Mouse (Mus musculus) CH12.LX (cell line): ENCODE measurements around the gene Dgka.

Experiments used
- CTCF ChIP-seq, 2 experiments: IDR thresholded peaks in 1 of 2; conservative IDR thresholded peaks in 1 of 2; 2 replicates each; pipeline ENCODE4 v1.5.1; 2011 to 2012; ENCODE audit warnings: low read depth in 2 of 2, low read length in 2 of 2, improper control_type of control experiment in 1 of 2, inconsistent platforms in 1 of 2, mild to moderate bottlenecking in 1 of 2, moderate library complexity in 1 of 2
- TBP ChIP-seq: conservative IDR thresholded peaks from 2 replicates; pipeline ENCODE4 v1.6.1; 2011; ENCODE audit warnings: low read depth, low read length, improper control_type of control experiment
- ZMIZ1 ChIP-seq: IDR thresholded peaks from 2 replicates; pipeline ENCODE4 v1.6.1; 2012; ENCODE audit warnings: low read depth, mild to moderate bottlenecking, inconsistent platforms, low read length, improper control_type of control experiment

DNA sequence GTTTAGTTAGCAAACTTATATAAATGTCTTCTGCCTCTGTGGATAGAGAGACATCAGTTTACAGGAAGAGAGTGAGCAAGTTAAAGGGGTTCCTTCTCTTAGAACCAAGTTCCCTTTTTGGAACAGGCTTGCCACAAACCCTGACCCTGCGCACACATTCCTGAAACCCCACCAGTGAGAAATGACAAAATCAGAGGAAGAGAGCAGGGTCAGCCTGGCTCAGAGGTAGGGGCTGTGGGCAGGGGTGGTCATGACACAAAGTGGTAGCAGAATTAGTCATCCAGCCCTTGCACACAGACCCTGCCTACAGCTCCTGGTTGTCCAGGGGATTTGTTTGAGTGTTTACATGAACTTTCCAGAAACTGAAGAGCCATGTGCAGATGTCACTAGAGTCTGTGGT is 35.5 kb upstream of the Dgka start:
- TF ChIP-seq TBP (no peak), ZMIZ1 (no peak), CTCF (conservative IDR thresholded peaks at IDR 0.05 in 1 of 2, IDR thresholded peaks at IDR 0.05 in 1 of 2; ENCODE audit: low read depth in 2 of 2, low read length in 2 of 2) (no peak)
